Mouse (Mus musculus) erythroblast, adult 5-6 weeks (primary cell): ENCODE measurements around the gene Dusp14. TPM values are rescaled to one million over a fixed set of nuclear protein-coding genes. Genes with fewer than 3 reads are reported as not detected.

Experiments used
- ATAC-seq: replicated peaks from 2 replicates; pipeline ENCODE4 v1.8.0; 2016; ENCODE audit warnings: moderate number of reproducible peaks, mild to moderate bottlenecking, moderate TSS enrichment, inconsistent platforms; ENCODE audit not compliant: poor library complexity, low FRiP score, severe bottlenecking
- total RNA-seq, 2 experiments: library from RNA; stranded (forward) in 1 of 2; stranded (reverse) in 1 of 2; fragments of 150-400 nt in 1 of 2; fragments of 200-764, 138-1000 nt in 1 of 2; gene quantifications; 2 replicates each; pipeline versions ENCODE4 v1.2.3 to v1.2.4; 2015 to 2017; ENCODE audit warnings: low replicate concordance in 2 of 2

Gene Dusp14
- total RNA-seq, 2 experiments from 2014 or later = not detected

- ATAC-seq = no peak
Observed at GRCm38 (mm10) chr11:84028271-84029028, 40.6 kb downstream of the Dusp14 start.

DNA sequence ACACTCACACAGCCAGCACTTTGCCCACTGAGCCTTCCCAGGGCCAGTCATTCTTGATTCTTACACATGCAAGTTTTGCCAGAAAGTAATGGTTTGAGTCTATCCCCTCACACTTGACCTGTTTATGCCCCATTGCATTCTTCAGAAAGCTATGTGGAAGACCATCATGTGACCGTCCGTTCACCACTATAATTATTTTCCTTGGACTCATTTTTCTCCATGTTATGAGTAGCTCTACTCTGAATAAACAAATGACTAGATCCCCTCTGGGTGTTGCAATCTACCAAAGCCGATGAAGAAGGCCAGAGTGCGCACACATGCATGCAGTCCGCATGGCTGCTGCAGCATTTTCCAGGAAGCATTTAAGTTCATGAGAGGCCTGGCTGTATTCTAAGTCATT lies 41.8 kb downstream of the Dusp14 start:
- no peak for ATAC-seq

DNA sequence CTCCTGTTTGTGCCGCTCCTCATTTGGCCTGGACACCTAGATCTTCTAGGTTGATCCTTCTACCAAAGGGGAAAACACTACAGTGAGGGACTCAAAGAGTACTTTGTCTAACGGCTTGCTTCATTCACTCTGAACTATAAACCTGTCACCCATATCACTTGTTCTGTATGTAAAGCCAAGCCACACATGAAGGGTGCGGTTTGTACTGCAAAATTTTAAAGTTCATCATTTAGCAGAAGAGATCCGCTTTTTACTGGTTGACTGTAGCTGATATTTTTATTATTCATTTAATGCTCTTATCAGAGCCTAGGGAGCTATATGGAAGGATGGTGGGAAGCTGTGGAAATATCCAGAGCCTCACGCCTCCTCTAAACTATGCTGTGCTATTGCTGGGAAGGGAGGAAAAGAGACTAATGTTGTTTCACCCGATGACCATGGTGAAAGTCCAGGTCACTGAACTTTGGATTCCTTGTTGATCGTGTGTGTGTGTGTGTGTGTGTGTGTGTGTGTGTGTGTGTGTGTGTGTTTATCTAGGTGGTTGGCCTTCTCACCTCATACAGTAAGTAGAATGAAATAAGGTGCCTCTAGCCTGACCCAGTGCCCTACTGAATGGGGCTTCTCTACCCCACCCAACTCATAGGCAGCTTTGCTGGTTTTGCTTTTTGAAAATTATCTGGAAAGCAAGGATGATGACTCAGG lies 52.1 kb downstream of the Dusp14 start:
- ATAC-seq = no peak

DNA sequence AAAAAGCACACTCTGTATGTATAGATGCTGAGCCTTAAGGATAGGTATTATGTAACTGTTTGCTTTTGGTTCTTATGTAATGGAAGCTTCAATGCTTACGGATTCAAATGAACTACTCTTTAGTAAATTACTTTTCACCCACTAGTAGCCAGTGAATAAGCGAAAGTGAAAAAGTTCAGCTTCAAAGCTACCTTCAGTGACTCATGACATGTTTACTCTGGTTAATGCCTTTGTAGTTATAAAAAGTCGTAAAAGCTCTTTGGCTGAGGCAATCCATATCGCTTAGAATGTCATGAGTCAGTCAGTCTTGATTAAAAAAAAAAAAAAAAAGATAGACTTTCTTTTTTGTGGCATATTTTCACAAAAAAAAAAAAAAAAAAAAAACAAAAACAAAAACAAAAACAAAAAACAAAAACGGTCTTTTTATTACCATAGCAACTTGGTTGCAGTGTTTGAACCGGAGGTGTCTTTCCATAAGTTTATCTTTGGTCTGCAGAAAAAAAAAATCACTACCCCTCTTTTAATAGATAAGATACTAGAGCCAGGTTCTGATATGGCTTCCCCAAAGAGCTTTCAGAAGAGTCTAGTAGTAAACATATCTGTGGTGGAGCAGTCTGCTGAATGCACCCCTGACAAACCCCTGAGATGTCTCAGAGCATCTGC lies 52.8 kb downstream of the Dusp14 start:
- ATAC-seq = no peak

GRCm38 (mm10) chr11:84013105-84013504 lies 56.0 kb downstream of the Dusp14 start:
- ATAC-seq = no peak

- no peak for ATAC-seq
Observed at GRCm38 (mm10) chr11:84011576-84011975, 57.5 kb downstream of the Dusp14 start.

DNA sequence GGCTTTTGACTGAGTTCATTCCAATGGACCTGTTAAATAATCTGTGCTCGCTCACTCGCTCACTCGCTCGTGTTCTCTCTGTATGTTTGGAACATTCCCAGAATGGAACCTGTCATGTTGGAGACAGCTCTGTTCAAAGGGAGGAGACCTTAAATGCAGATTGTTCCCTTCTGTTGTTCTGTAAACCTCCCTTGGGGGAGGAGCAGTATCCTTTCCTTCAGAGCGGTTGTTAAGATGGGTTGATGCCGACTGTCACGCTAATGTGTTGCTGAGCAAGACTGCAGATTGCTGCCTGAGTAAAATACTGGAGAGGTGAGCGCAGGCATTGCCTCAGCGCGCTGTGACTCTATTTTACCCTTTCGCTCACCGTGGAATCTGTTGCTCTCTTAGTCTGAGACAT lies 58.0 kb downstream of the Dusp14 start:
- no peak for ATAC-seq

DNA sequence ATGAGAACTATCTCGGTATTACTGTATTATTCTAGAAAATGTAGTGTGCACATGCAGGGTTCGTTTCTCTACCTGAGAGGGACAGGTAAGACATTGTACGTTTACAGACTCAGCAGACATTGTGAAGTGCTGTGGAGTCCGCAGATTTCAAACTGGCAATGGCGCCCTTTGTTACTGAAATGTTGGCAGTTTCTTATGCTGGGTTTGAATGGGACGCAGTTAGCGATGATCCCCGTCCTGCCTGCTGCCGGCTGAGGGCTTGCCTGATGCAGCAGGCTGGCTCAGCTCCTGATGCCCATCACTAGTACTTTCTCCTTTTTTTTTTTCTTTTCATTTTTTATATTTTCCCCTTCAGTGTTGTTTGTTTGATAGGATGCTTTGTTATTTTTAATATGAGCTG lies 58.6 kb downstream of the Dusp14 start:
- ATAC-seq = no peak

DNA sequence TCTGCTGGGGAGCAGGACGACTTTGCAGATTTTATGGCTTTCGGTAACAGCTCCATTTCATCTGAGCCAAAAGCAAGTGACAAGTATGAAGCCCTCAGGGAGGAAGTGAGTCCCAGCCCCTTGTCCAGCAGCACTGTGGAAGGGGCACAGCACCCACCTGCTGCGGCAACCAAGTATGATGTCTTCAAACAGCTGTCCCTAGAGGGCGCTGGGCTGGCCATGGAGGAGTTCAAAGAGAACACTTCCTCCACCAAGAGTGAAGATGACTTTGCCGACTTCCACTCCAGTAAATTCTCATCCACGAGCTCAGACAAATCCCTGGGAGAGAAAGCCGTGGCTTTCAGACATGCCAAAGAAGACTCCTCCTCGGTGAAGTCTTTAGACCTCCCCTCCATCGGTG lies 60.1 kb downstream of the Dusp14 start:
- no peak for ATAC-seq

- no peak for ATAC-seq
Observed at GRCm38 (mm10) chr11:84003986-84004385, 65.1 kb downstream of the Dusp14 start.

DNA sequence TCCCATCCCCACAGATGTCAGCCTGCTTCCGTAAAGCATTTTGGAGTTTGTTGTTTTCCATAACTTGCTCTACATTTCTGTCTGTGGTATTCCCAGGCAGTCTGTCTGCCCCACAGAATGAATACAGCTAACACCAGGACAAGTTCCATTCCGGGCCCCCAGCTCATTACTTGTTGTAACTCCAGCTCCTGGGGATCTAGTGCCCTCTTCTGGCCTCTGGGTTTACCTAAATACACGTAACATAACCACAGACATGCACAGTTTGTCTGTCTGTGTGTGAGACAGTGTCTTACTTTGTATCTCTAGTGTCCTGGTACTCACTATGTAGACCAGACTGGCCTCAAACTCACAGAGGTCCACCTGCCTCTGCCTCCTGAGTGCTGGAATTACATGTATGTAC lies 67.8 kb downstream of the Dusp14 start:
- ATAC-seq = no peak

DNA sequence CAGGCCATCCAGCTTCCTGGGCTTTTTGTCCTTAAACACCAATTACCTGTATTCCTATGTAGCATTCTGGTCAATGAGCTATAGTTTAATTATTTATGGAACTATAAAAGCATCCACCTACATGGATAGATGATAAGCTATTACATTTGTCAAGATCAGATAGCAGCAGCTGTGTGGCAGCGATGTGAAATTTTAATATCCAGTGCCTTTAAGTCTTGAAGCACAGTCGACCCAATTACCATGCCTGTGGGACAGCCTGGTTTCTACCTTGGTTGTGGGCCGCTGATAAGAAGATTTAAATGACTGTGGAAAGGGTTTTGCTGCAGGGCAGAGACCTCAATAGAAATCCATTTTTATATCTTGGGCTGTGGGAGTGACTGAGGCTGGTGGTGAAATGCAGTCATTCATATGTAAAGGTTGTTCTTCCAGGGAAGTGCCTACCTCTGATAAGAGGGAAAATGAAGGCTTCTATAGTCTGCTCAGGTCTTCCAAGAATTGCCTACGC lies 69.6 kb downstream of the Dusp14 start:
- ATAC-seq = no peak

DNA sequence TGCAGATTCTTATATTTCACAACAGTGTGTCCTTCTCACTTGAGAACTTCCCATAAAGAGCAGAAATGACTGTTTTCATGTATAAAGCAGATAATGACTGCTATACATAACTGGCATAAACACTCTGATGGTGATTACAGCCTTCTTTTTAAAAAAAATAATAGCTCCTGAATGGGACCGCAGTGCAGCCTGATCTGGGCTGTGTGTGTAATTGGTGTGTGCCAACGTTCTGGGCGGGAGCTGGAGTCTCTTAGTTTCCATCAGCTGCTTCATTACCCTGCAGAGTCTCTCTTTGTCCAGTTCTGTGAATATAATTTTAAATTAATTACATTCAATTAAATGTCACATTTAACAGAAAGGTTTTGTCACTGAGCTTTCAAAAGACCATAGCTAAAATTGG lies 70.1 kb downstream of the Dusp14 start:
- ATAC-seq = no peak

Other genes starting within 250 kb of the Dusp14 start
- not detected in 2 replicates for gene Hnf1b, start 219.2 kb downstream of the Dusp14 start, total RNA-seq (2015; ENCODE audit: low replicate concordance)
- gene Hnf1b, start 219.2 kb downstream of the Dusp14 start, total RNA-seq (2017; ENCODE audit: low replicate concordance) = not detected in 2 replicates
- 9.6 and 13.8 TPM in 2 replicates for gene Ddx52, start 127.2 kb downstream of the Dusp14 start, total RNA-seq (2015; ENCODE audit: low replicate concordance)
- 17.6 and 19.3 TPM in 2 replicates for gene Ddx52, start 127.2 kb downstream of the Dusp14 start, total RNA-seq (2017; ENCODE audit: low replicate concordance)
- gene Synrg, start 104.8 kb downstream of the Dusp14 start, total RNA-seq (2015; ENCODE audit: low replicate concordance) = 10.0 and 11.0 TPM in 2 replicates
- 6.1 and 8.9 TPM in 2 replicates for gene Synrg, start 104.8 kb downstream of the Dusp14 start, total RNA-seq (2017; ENCODE audit: low replicate concordance)
- 0.58 and 3.8 TPM in 2 replicates for gene Tada2a, start 60.3 kb upstream of the Dusp14 start, total RNA-seq (2015; ENCODE audit: low replicate concordance)
- 0.56 and 6.1 TPM in 2 replicates for gene Tada2a, start 60.3 kb upstream of the Dusp14 start, total RNA-seq (2017; ENCODE audit: low replicate concordance)
- gene Acaca, start 60.4 kb upstream of the Dusp14 start, total RNA-seq (2015; ENCODE audit: low replicate concordance) = 5.2 and 7.1 TPM in 2 replicates
- 4.5 and 26.4 TPM in 2 replicates for gene Acaca, start 60.4 kb upstream of the Dusp14 start, total RNA-seq (2017; ENCODE audit: low replicate concordance)
- not detected in 2 replicates for gene Gm11437, start 98.2 kb upstream of the Dusp14 start, total RNA-seq (2015; ENCODE audit: low replicate concordance)
- gene Gm11437, start 98.2 kb upstream of the Dusp14 start, total RNA-seq (2017; ENCODE audit: low replicate concordance) = not detected in 2 replicates